Mouse (Mus musculus) heart, adult 2 months (tissue): ENCODE results near the gene Coro2b. TPM values are rescaled to one million over a fixed set of nuclear protein-coding genes. Genes with fewer than 3 reads are reported as not detected.

Experiments used
- DNase-seq, 2 experiments: peaks; one replicate each; pipeline ENCODE4 v3.0.0; 2021
- H3K27ac ChIP-seq: fragments of 200-600 bp; 2 replicates; pipeline ENCODE4 v1.8.1; 2022
- H3K27me3 ChIP-seq: fragments of 200-500 bp; 2 replicates; pipeline ENCODE4 v1.6.1; 2012; ENCODE audit warnings: mild to moderate bottlenecking, low read length, inconsistent platforms, mixed read lengths; ENCODE audit not compliant: control insufficient read depth, insufficient read depth
- H3K36me3 ChIP-seq: fragments of 200-500 bp; 2 replicates; pipeline ENCODE4 v1.6.1; 2012; ENCODE audit warnings: low read length, inconsistent platforms; ENCODE audit not compliant: control insufficient read depth, insufficient read depth
- H3K4me1 ChIP-seq: fragments of 200-500 bp; 2 replicates; pipeline ENCODE4 v1.6.1; 2011; ENCODE audit warnings: low read length; ENCODE audit not compliant: control insufficient read depth, insufficient read depth
- H3K4me3 ChIP-seq: fragments of 200-600 bp; 2 replicates; pipeline ENCODE4 v1.8.1; 2022
- H3K79me2 ChIP-seq: fragments of 200-500 bp; replicated peaks from 2 replicates; pipeline ENCODE4 v1.6.1; 2012; ENCODE audit warnings: mild to moderate bottlenecking, inconsistent platforms, low read length, moderate library complexity, mixed read lengths; ENCODE audit not compliant: control insufficient read depth, insufficient read depth
- H3K9ac ChIP-seq: fragments of 200-500 bp; 2 replicates; pipeline ENCODE4 v1.6.1; 2012; ENCODE audit warnings: low read depth, mild to moderate bottlenecking, control low read depth, inconsistent platforms, low read length, mixed read lengths
- CTCF ChIP-seq: fragments of 200-600 bp; IDR thresholded peaks from 2 replicates; pipeline ENCODE4 v1.8.1; 2022; ENCODE audit warnings: antibody characterized with exemption, mild to moderate bottlenecking, moderate library complexity
- EP300 ChIP-seq: fragments of 200-500 bp; IDR thresholded peaks from 2 replicates; pipeline ENCODE4 v1.6.1; 2011; ENCODE audit warnings: low read depth, low read length, control low read depth; ENCODE audit not compliant: insufficient read depth
- POLR2A ChIP-seq: fragments of 200-500 bp; IDR thresholded peaks from 2 replicates; pipeline ENCODE4 v1.6.1; 2011; ENCODE audit warnings: mild to moderate bottlenecking, low read depth, low read length, control low read depth; ENCODE audit not compliant: insufficient read depth
- WGBS: fragments of 180-500 bp; shearing (Covaris S2); methylation state at CpG from one replicate; pipeline ENCODE4 v1.1.7; 2018; 5-methylcytosine and 5-hydroxymethylcytosine counted together
- intact Hi-C: fragments of 180-260 bp; cut with DNase I; formaldehyde crosslinking; loops from one replicate; pipeline ENCODE4 v1.15.1; 2025
- polyA plus RNA-seq: library from polyadenylated mRNA; depleted of rRNA; stranded (reverse); fragments of >200 nt; gene quantifications from 2 replicates; pipeline ENCODE4 v1.2.3, GENCODE M21; 2012
- total RNA-seq, 2 experiments: library from RNA; stranded (reverse); gene quantifications; 2 replicates each; pipeline ENCODE4 v1.2.3; 2021

Coro2b gene
- total and polyA plus RNA-seq, 3 experiments: 10.1 to 17.2 (median 11.6) TPM

DNA sequence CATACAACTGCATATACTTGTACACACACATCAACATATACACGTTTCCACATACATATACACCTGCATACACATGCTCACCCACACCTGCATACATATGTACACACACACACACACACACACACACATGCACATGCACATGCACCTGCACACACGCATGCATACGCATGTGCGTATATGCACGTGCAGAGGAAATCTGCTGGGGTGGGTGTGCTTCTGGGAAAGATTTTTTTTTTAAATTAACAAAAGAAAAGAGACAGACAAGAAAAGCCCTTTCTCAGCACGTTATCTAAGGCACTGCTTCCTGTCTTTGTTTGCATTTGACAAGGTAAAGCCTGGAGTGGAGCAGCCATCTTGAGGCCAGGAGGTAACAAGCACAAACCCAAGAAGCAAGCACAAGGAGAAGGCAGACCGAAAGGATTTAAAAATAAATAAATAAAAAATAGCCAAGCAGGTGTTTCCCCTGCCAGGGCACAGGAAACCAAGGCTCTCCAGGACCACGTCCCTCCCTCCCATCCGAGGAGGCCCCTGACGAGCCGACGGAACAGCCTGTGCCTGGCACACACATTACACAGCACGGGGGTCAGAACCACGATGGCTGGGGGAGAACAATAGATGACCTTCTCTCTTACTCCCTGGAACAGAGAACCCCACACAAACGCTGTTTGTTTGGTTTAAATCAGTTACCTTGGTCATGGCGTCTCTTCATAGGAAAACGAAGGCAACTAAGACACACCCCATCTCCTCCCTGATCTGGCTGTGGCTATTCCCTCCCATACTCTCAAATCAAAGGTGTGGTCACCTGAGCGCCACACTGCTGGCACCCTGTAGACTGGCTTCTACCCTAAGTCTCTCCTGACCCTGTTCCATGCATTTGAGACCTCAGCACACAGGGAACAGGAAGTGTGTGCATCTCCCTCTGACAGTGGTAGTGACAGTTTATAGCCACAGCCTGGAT is 39.4 kb downstream of the Coro2b start:
- 49% methylated on average over 18 of the region's 18 CpGs for WGBS
- no peak overlapping the region for H3K4me3 ChIP-seq
- H3K79me2 ChIP-seq: peaks cover 1% of the 10 kb centered on the region; the same call in 1 of the 2 replicates
- peaks cover 17% of the 10 kb centered on the region for H3K4me1 ChIP-seq
- H3K27ac ChIP-seq: peak overlapping the region; percentile 23; the same call in 1 of the 2 replicates
- no peaks in the 10 kb centered on the region for H3K27me3 ChIP-seq
- no peak for DNase-seq
- peak; percentile 55; the same call in 1 of the 2 replicates for TF ChIP-seq EP300
- no peak for TF ChIP-seq CTCF
- no peak overlapping the region for H3K9ac ChIP-seq
- intact Hi-C loops: no loop called here
- no peaks in the 10 kb centered on the region for H3K36me3 ChIP-seq

DNA sequence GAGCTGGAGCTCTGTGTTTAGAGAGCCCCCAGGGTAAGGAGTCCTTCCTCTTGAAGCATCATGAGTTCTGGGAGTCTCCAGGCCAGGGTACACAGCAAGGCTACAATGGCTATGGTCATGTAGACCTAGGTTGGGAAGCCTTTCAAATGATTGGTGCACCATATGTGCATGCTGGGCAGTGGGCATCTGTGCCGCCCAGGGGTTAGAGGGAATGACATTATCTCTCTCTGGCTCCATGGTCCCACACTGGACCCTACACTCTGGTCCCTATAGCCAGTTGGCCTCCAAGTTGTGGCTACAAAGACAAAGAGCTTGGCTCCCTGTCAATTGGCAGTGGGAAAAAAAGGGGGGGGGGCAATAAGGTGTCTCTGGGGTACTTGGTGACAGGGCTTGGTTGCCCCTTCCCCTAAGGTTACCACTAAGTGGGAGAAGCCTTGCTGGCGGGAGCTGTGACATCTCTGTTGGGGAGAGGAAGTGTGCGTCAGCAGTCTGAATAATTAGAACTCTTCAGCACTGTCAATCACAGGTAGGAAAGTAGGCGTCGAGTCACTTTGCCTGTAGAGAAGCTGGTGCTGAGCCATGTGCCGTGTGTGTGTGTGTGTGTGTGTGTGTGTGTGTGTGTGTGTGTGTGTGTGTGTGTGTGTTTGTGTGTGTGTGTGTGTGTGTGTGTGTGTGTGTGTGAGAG is 44.4 kb downstream of the Coro2b start:
- no peak for DNase-seq
- peaks cover 19% of the 10 kb centered on the region for H3K4me1 ChIP-seq
- no peak overlapping the region for H3K4me3 ChIP-seq
- no peaks in the 10 kb centered on the region for H3K27me3 ChIP-seq
- H3K9ac ChIP-seq: no peak overlapping the region
- no peak for TF ChIP-seq POLR2A
- TF ChIP-seq CTCF: no peak
- no peak for TF ChIP-seq EP300
- no peak overlapping the region for H3K27ac ChIP-seq
- peaks cover 1% of the 10 kb centered on the region; the same call in 1 of the 2 replicates for H3K79me2 ChIP-seq
- no peaks in the 10 kb centered on the region for H3K36me3 ChIP-seq
- 46% methylated on average over 6 of the region's 6 CpGs for WGBS
- intact Hi-C loops: no loop called here

DNA sequence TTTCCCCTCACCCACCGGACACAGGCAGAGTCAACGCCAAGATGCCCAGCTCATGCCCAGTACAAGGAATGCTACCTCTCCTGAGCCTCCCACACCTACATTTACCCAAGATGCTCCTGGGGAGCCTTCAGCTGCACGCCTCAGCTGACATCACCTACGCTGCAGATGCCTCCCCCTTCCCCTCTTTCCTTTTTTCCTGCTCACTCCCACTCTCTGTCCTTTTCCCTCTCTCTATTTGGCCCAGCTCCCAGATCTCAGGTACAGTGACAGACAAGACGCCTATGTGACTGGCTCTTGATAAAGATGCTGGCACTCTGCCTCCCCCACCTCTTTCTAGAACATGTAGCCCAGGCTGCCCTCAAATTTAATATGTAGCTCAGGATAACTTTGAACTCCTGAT is 45.2 kb downstream of the Coro2b start:
- Histone ChIP-seq H3K27me3 (no peaks in the 10 kb centered on the region), H3K36me3 (no peaks in the 10 kb centered on the region), H3K27ac (peak overlapping the region; percentile 27; the same call in 1 of the 2 replicates), H3K79me2 (peaks cover under 1% of the 10 kb centered on the region; the same call in 1 of the 2 replicates), H3K4me1 (peaks cover 18% of the 10 kb centered on the region), H3K9ac (no peak overlapping the region), H3K4me3 (no peak overlapping the region)
- 76% methylated on average over 5 of the region's 5 CpGs for WGBS
- no peak for DNase-seq
- TF ChIP-seq CTCF (no peak), POLR2A (no peak), EP300 (no peak)
- intact Hi-C loops: no loop called here

GRCm38 (mm10) chr9:62491104-62491503 is 45.7 kb downstream of the Coro2b start:
- peak; percentile 65 to 66 for DNase-seq
- Histone ChIP-seq H3K79me2 (no peaks in the 10 kb centered on the region; the same call in 1 of the 2 replicates), H3K4me3 (no peak overlapping the region), H3K36me3 (no peaks in the 10 kb centered on the region), H3K4me1 (peaks cover 18% of the 10 kb centered on the region), H3K27me3 (no peaks in the 10 kb centered on the region), H3K27ac (peak overlapping the region; percentile 50), H3K9ac (no peak overlapping the region)
- 52% methylated on average over 3 of the region's 3 CpGs for WGBS
- intact Hi-C loops: no loop called here
- peak; percentile 41; the same call in 1 of the 2 replicates for TF ChIP-seq EP300
- TF ChIP-seq POLR2A: no peak
- peak; percentile 76 for TF ChIP-seq CTCF

- Histone ChIP-seq H3K79me2 (no peaks in the 10 kb centered on the region; the same call in 1 of the 2 replicates), H3K27me3 (no peaks in the 10 kb centered on the region), H3K36me3 (no peaks in the 10 kb centered on the region), H3K4me3 (no peak overlapping the region), H3K27ac (no peak overlapping the region), H3K4me1 (peaks cover 4% of the 10 kb centered on the region), H3K9ac (no peak overlapping the region)
- 63% methylated on average over 4 of the region's 4 CpGs for WGBS
- intact Hi-C loops: no loop called here
- no peak for DNase-seq
- TF ChIP-seq POLR2A: no peak
- TF ChIP-seq EP300: no peak
- no peak for TF ChIP-seq CTCF
Measured at GRCm38 (mm10) chr9:62484107-62484506, 52.7 kb downstream of the Coro2b start.

DNA sequence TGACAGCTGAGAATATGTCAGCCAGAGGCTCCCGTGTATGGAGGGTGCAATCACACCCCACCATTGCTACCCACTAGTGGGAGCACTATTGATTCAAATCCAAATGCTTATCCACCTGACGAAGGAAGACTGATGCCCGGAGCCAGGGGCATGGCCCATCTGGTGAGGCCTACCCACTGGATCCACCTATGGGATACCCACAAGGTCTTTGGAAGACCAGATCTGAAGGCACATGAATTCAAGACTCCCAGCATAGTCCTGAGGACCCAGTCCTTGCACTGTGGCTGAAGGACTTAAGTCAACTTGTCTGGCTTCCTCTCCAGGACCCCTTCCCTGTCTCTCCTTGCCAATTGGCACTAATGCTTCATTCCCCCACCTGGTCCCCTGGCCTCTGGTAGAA is 54.1 kb downstream of the Coro2b start:
- intact Hi-C loops: no loop called here
- no peak overlapping the region for H3K9ac ChIP-seq
- TF ChIP-seq EP300: no peak
- no peak for TF ChIP-seq POLR2A
- no peak for TF ChIP-seq CTCF
- DNase-seq: no peak
- no peak overlapping the region for H3K4me3 ChIP-seq
- H3K27ac ChIP-seq: no peak overlapping the region
- no peaks in the 10 kb centered on the region for H3K27me3 ChIP-seq
- H3K36me3 ChIP-seq: no peaks in the 10 kb centered on the region
- 92% methylated on average over 3 of the region's 3 CpGs for WGBS
- H3K4me1 ChIP-seq: no peaks in the 10 kb centered on the region
- H3K79me2 ChIP-seq: no peaks in the 10 kb centered on the region; the same call in 1 of the 2 replicates
